Comparison of ENCODE assay signal across 27 mouse cellular contexts in genomic region chr14:100054150-100054549, GRCm38 (mm10).
"Had no signal": no experiment of that assay in that cellular context is flagged by ENCODE, and none has a peak within 500 bp of the region (broad histone marks: within the 10 kb centered on the region; RNA-seq: fewer than 3 reads in every experiment).

No protein-coding gene starts in this region.

- H3K4me1 ChIP-seq: embryonic facial prominence, embryonic 10.5 days; embryonic facial prominence, embryonic 12.5 days; embryonic facial prominence, embryonic 15.5 days; forebrain, embryonic 10.5 days; forebrain, embryonic 12.5 days; forebrain, embryonic 13.5 days; forebrain, embryonic 15.5 days had no signal

- DNase-seq: cerebellum, adult 8-10 months; cerebellum, adult 9-10 months; cerebellum, adult 9-11 months; cerebellum, postnatal 10 days; cerebellum, postnatal 14 days; cerebellum, postnatal 25 days; cerebellum, postnatal 36 days; embryo, embryonic 11 days; forebrain, postnatal 0 days; gastrocnemius, adult 2 months; gastrocnemius, postnatal 10 days; gastrocnemius, postnatal 14 days; gastrocnemius, postnatal 25 days; gastrocnemius, postnatal 36 days; heart, adult 18-20 months; heart, adult 2 months had no signal

- ATAC-seq: forebrain, embryonic 13.5 days; forebrain, embryonic 14.5 days; forebrain, embryonic 15.5 days; forebrain, embryonic 16.5 days; forebrain, postnatal 0 days had no signal

- H3K36me3 ChIP-seq: embryonic facial prominence, embryonic 13.5 days; embryonic facial prominence, embryonic 15.5 days; forebrain, embryonic 15.5 days had no signal

- H3K27ac ChIP-seq: embryonic facial prominence, embryonic 10.5 days; embryonic facial prominence, embryonic 12.5 days; embryonic facial prominence, embryonic 13.5 days; embryonic facial prominence, embryonic 15.5 days; forebrain, embryonic 10.5 days; forebrain, embryonic 12.5 days; forebrain, embryonic 13.5 days; forebrain, embryonic 15.5 days; gastrocnemius, adult 2 months; heart, adult 2 months had no signal

- H3K9me3 ChIP-seq: embryonic facial prominence, embryonic 10.5 days; embryonic facial prominence, embryonic 12.5 days; embryonic facial prominence, embryonic 13.5 days; embryonic facial prominence, embryonic 15.5 days; forebrain, embryonic 10.5 days; forebrain, embryonic 12.5 days; forebrain, embryonic 13.5 days; forebrain, embryonic 15.5 days had no signal

- H3K9ac ChIP-seq: embryonic facial prominence, embryonic 12.5 days; embryonic facial prominence, embryonic 13.5 days; embryonic facial prominence, embryonic 15.5 days; forebrain, embryonic 12.5 days; forebrain, embryonic 13.5 days; forebrain, embryonic 15.5 days; forebrain, postnatal 0 days had no signal

- H3K4me3 ChIP-seq: embryonic facial prominence, embryonic 10.5 days; embryonic facial prominence, embryonic 12.5 days; embryonic facial prominence, embryonic 13.5 days; embryonic facial prominence, embryonic 15.5 days; erythroblast, embryonic 14.5 days; forebrain, embryonic 10.5 days; forebrain, embryonic 12.5 days; forebrain, embryonic 13.5 days; forebrain, embryonic 15.5 days; gastrocnemius, adult 2 months; heart, adult 2 months had no signal

- H3K4me2 ChIP-seq: embryonic facial prominence, embryonic 12.5 days; embryonic facial prominence, embryonic 13.5 days; embryonic facial prominence, embryonic 15.5 days; forebrain, embryonic 12.5 days; forebrain, embryonic 13.5 days; forebrain, embryonic 15.5 days had no signal

- H3K27me3 ChIP-seq: embryonic facial prominence, embryonic 12.5 days; embryonic facial prominence, embryonic 13.5 days; embryonic facial prominence, embryonic 15.5 days; forebrain, embryonic 12.5 days; forebrain, embryonic 13.5 days; forebrain, embryonic 15.5 days had no signal
